Mouse (Mus musculus): ENCODE data around the gene Ctxn2.

DNA sequence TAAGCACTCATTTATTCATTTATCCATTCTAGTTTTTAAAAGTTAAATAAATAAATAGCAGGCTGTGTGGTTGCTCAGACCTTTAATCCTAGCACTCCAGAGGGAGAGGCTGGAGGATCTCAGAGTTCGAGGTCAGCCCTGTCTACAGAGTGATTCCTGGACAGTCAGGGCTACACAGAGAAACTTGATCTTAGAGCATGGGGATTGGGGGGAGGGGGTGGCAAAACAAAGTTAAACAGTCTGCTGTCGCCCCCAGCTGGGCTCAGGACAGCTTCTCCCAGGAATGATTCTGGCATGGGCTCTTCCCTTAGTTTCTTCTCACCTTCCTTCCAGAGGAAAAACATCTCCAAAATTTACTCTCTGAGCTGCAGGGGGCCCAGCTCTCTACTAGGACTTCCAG lies 19.0 kb downstream of the Ctxn2 start:
- TF ChIP-seq GATA1 (IDR thresholded peaks at IDR 0.05; ENCODE audit: borderline replicate concordance, low read length) = no peak
- no peak for TF ChIP-seq FLI1 (IDR thresholded peaks at IDR 0.05; ENCODE audit: low read length)
